Mouse (Mus musculus) hindbrain, embryonic 12.5 days (tissue): Measurements from ENCODE around the gene Txlnb. TPM values are rescaled to one million over a fixed set of nuclear protein-coding genes. Genes with fewer than 3 reads are reported as not detected.
"Not testable (repeated sequence)": the region's sequence is repeated elsewhere in the genome, so short reads cannot be mapped to it uniquely, and the experiment has no call there.

Experiments used
- ATAC-seq: fragments of 200-750 bp; cut with Nextera tagmentation; 2 replicates; pipeline ENCODE4 v1.8.0; 2017; ENCODE audit warnings: moderate TSS enrichment; ENCODE audit not compliant: low FRiP score
- H3K27ac ChIP-seq: fragments of 300-500 bp; sonication (generic); 2 replicates; pipeline ENCODE4 v1.5.1; 2016; ENCODE audit warnings: mild to moderate bottlenecking
- H3K27me3 ChIP-seq: fragments of 300-500 bp; sonication (generic); 2 replicates; pipeline ENCODE4 v1.6.1; 2016; ENCODE audit warnings: mild to moderate bottlenecking
- H3K36me3 ChIP-seq: fragments of 300-500 bp; sonication (generic); 2 replicates; pipeline ENCODE4 v1.6.1; 2016; ENCODE audit warnings: mild to moderate bottlenecking
- H3K4me1 ChIP-seq: fragments of 300-500 bp; sonication (generic); 2 replicates; pipeline ENCODE4 v1.6.1; 2016
- H3K4me2 ChIP-seq: fragments of 300-500 bp; sonication (generic); replicated peaks from 2 replicates; pipeline ENCODE4 v1.6.1; 2016; ENCODE audit warnings: mild to moderate bottlenecking
- H3K4me3 ChIP-seq: fragments of 300-500 bp; sonication (generic); 2 replicates; pipeline ENCODE4 v1.5.1; 2016; ENCODE audit warnings: mild to moderate bottlenecking
- H3K9ac ChIP-seq: fragments of 300-500 bp; sonication (generic); 2 replicates; pipeline ENCODE4 v1.6.1; 2016; ENCODE audit warnings: mild to moderate bottlenecking, moderate library complexity
- H3K9me3 ChIP-seq: fragments of 300-500 bp; sonication (generic); replicated peaks from 2 replicates; pipeline ENCODE4 v1.6.1; 2016; ENCODE audit warnings: mild to moderate bottlenecking
- WGBS: fragments of 180-500 bp; shearing (Covaris S2); methylation state at CpG from one replicate; pipeline ENCODE4 v1.1.7; 2016; 5-methylcytosine and 5-hydroxymethylcytosine counted together
- polyA plus RNA-seq: library from polyadenylated mRNA; unstranded; fragments of >200 nt; fragmentation: Nextera tagmentation; extraction: Ambion mirVana; gene quantifications from 2 replicates; pipeline ENCODE4 v1.2.1, GENCODE M21; 2016

Gene Txlnb
- polyA plus RNA-seq, 1 experiment from 2014 or later, result 4.0 TPM

DNA sequence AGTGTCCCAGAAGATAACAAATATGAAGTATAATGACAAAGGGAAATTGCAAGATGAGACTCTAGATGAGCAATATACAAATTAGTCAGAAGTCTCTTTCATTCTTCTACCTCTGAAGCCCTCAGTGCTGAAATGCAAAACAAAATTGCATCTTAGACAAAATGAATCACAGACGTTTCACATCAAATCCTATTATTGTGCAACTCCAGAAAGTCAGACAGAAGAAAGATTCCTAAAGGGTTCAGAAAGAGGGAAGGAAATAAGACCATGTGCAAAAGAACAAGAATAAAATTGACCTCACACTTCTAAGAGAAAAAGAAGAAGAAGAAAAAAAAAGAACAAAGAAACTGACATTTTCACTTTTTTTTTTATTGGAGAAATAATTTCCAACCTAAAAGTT, 8.1 kb upstream of the Txlnb start:
- H3K4me3 ChIP-seq, result no peak overlapping the region
- H3K9ac ChIP-seq, result no peak overlapping the region
- H3K36me3 ChIP-seq, result no peaks in the 10 kb centered on the region
- no peak overlapping the region for H3K4me2 ChIP-seq
- no peak overlapping the region for H3K27ac ChIP-seq
- H3K4me1 ChIP-seq, result no peaks in the 10 kb centered on the region
- no peaks in the 10 kb centered on the region for H3K27me3 ChIP-seq
- no peak for ATAC-seq
- WGBS, result 85% methylated on average over 1 of the region's 1 CpGs
- H3K9me3 ChIP-seq, result no peaks in the 10 kb centered on the region

GRCm38 (mm10) chr10:17788347-17788746, 7.7 kb upstream of the Txlnb start:
- no peak for ATAC-seq
- H3K27me3 ChIP-seq, result no peaks in the 10 kb centered on the region
- H3K9me3 ChIP-seq, result no peaks in the 10 kb centered on the region
- no peak overlapping the region for H3K27ac ChIP-seq
- WGBS, result 90% methylated on average over 4 of the region's 4 CpGs
- H3K36me3 ChIP-seq, result no peaks in the 10 kb centered on the region
- H3K4me1 ChIP-seq, result no peaks in the 10 kb centered on the region
- no peak overlapping the region for H3K4me3 ChIP-seq
- H3K4me2 ChIP-seq, result no peak overlapping the region
- H3K9ac ChIP-seq, result no peak overlapping the region

DNA sequence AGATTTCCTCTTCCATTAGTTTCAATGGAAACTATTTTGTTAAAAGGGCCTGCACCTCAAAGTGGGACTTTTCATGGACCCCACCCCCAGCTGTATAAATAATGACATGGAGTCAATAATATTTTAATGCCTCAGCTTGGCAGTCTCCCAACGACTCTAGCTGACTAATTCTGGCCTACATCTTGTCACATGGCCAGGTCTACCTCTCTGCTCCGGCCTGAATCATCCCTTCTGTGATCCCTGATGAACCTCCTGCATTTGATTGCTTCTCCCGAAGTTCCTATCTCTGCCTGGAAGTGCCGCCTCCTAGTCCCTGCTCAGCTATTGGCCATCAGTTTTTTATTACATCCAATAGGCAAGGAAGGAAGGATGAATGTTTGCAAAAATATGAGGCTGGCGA, 2.1 kb upstream of the Txlnb start:
- no peak overlapping the region for H3K9ac ChIP-seq
- ATAC-seq, result no peak
- no peaks in the 10 kb centered on the region for H3K36me3 ChIP-seq
- WGBS, result 90% methylated on average over 5 of the region's 5 CpGs
- H3K9me3 ChIP-seq, result no peaks in the 10 kb centered on the region
- H3K4me3 ChIP-seq, result no peak overlapping the region
- H3K4me2 ChIP-seq, result no peak overlapping the region
- no peaks in the 10 kb centered on the region for H3K27me3 ChIP-seq
- no peak overlapping the region for H3K27ac ChIP-seq
- H3K4me1 ChIP-seq, result peaks cover 22% of the 10 kb centered on the region

GRCm38 (mm10) chr10:17794443-17794842, 1.6 kb upstream of the Txlnb start:
- H3K36me3 ChIP-seq, result no peaks in the 10 kb centered on the region
- no peak for ATAC-seq
- no peaks in the 10 kb centered on the region for H3K9me3 ChIP-seq
- 88% methylated on average over 5 of the region's 5 CpGs for WGBS
- H3K27ac ChIP-seq, result no peak overlapping the region
- no peak overlapping the region for H3K4me2 ChIP-seq
- H3K9ac ChIP-seq, result no peak overlapping the region
- no peak overlapping the region for H3K4me3 ChIP-seq
- peaks cover 22% of the 10 kb centered on the region for H3K4me1 ChIP-seq
- no peaks in the 10 kb centered on the region for H3K27me3 ChIP-seq

GRCm38 (mm10) chr10:17795227-17795626, 799 bp upstream of the Txlnb start:
- H3K36me3 ChIP-seq, result no peaks in the 10 kb centered on the region
- H3K4me3 ChIP-seq, result no peak overlapping the region
- H3K9ac ChIP-seq, result no peak overlapping the region
- WGBS, result 84% methylated on average over 4 of the region's 4 CpGs
- no peak for ATAC-seq
- H3K27ac ChIP-seq, result peak overlapping the region; percentile 37
- peaks cover 22% of the 10 kb centered on the region for H3K4me1 ChIP-seq
- H3K4me2 ChIP-seq, result no peak overlapping the region
- no peaks in the 10 kb centered on the region for H3K27me3 ChIP-seq
- H3K9me3 ChIP-seq, result no peaks in the 10 kb centered on the region

DNA sequence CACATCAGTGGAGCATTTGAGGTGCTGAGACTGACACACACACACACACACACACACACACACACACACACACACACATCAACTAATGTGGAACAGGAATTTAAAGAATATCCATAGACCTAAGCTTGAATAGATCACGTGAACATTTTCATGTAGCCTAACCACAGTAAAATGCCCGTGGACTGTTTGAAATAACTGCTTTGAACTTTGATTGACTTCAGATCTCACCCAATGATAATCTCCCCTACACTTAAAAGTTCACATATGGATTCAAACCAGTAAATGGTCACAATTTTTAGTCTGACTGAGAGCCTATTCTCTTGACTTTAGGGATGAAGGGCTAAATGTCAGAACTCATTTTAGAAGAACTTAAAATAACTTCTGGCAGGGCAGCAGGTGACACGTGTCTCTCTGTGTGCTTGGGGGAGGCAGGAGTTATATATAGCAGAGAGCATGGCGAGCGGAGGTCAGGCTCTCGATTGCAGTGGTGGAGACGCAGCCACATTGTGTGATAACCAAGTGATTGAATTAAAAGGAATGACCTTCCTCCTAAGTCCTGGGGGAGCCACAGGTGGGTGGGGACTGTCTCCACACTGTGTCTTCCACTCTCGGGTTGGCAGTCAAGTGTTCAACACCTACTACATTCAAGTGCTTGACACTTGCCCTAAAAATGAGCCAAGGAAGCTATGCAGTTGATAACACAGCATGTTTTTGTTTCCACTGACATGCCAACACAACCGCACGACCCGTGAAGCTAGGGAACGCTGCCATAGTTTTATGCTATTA, 1.0 kb downstream of the Txlnb start:
- H3K27me3 ChIP-seq, result no peaks in the 10 kb centered on the region
- peak overlapping the region; percentile 30 for H3K4me3 ChIP-seq
- peaks cover 22% of the 10 kb centered on the region for H3K4me1 ChIP-seq
- no peaks in the 10 kb centered on the region for H3K9me3 ChIP-seq
- WGBS, result 61% methylated on average over 12 of the region's 12 CpGs
- H3K4me2 ChIP-seq, result peak overlapping the region; percentile 50
- H3K9ac ChIP-seq, result no peak overlapping the region
- ATAC-seq, result no peak
- no peak overlapping the region for H3K27ac ChIP-seq
- H3K36me3 ChIP-seq, result no peaks in the 10 kb centered on the region

DNA sequence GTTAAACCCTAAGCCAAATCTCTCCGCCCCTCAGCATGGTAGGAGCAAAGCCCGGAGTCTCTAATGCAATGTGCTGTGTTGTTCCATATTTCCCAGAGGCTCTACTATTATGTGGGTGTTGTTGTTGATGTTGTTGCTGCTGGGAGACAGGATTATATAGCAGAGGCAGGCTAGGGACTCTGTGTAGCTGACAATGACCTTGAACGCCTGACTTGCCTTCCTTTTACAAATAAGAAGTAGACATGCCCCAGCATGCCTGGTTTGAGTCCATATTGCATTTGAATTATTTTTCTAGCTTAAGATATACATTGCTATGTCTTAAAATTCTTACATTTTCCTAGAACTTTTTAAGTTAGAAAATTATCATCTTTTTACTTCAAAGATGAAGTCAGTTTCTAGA, 1.7 kb downstream of the Txlnb start:
- H3K27ac ChIP-seq, result no peak overlapping the region
- no peaks in the 10 kb centered on the region for H3K27me3 ChIP-seq
- peaks cover 22% of the 10 kb centered on the region for H3K4me1 ChIP-seq
- H3K36me3 ChIP-seq, result no peaks in the 10 kb centered on the region
- H3K9me3 ChIP-seq, result no peaks in the 10 kb centered on the region
- ATAC-seq, result no peak
- H3K4me2 ChIP-seq, result peak overlapping the region; percentile 50; the same call in 1 of the 2 replicates
- H3K9ac ChIP-seq, result no peak overlapping the region
- H3K4me3 ChIP-seq, result no peak overlapping the region
- 83% methylated on average over 3 of the region's 3 CpGs for WGBS

GRCm38 (mm10) chr10:17801788-17802187, 5.8 kb downstream of the Txlnb start:
- no peaks in the 10 kb centered on the region for H3K27me3 ChIP-seq
- H3K4me3 ChIP-seq, result no peak overlapping the region
- H3K27ac ChIP-seq, result no peak overlapping the region
- H3K4me2 ChIP-seq, result no peak overlapping the region
- ATAC-seq, result no peak
- H3K4me1 ChIP-seq, result peaks cover 8% of the 10 kb centered on the region; the same call in 1 of the 2 replicates
- H3K9me3 ChIP-seq, result no peaks in the 10 kb centered on the region
- WGBS, result 84% methylated on average over 2 of the region's 2 CpGs
- no peak overlapping the region for H3K9ac ChIP-seq
- H3K36me3 ChIP-seq, result no peaks in the 10 kb centered on the region

- WGBS, result 88% methylated on average over 1 of the region's 1 CpGs
- H3K4me2 ChIP-seq, result no peak overlapping the region
- no peaks in the 10 kb centered on the region for H3K27me3 ChIP-seq
- ATAC-seq, result no peak
- H3K4me1 ChIP-seq, result no peaks in the 10 kb centered on the region
- no peaks in the 10 kb centered on the region for H3K9me3 ChIP-seq
- peaks cover 8% of the 10 kb centered on the region; the same call in 1 of the 2 replicates for H3K36me3 ChIP-seq
- no peak overlapping the region for H3K27ac ChIP-seq
- no peak overlapping the region for H3K4me3 ChIP-seq
- no peak overlapping the region for H3K9ac ChIP-seq
Observed at GRCm38 (mm10) chr10:17808526-17808925, 12.5 kb downstream of the Txlnb start.

DNA sequence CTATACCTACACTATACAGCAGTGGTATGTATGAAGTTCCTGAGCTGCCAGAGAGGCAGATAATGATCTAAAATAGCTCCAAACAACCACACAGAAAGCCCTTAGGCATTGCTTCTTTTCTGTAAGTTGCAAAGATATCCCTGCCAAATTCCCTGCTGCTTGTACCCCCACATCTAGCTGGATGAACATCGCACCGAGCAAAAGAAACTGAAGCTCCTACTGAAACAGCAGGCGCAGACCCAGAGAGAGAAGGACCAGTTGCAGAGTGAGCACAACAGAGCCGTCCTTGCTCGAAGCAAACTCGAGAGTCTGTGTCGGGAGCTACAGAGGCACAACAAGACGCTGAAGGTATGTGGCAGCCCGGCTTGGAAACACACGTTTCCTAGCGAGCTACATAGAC, 19.0 kb downstream of the Txlnb start:
- 88% methylated on average over 11 of the region's 11 CpGs for WGBS
- Histone ChIP-seq H3K36me3 (peaks cover 16% of the 10 kb centered on the region), H3K4me3 (no peak overlapping the region), H3K9ac (no peak overlapping the region), H3K9me3 (peaks cover 13% of the 10 kb centered on the region), H3K27ac (no peak overlapping the region), H3K4me2 (no peak overlapping the region), H3K27me3 (no peaks in the 10 kb centered on the region), H3K4me1 (no peaks in the 10 kb centered on the region)
- ATAC-seq, result no peak

DNA sequence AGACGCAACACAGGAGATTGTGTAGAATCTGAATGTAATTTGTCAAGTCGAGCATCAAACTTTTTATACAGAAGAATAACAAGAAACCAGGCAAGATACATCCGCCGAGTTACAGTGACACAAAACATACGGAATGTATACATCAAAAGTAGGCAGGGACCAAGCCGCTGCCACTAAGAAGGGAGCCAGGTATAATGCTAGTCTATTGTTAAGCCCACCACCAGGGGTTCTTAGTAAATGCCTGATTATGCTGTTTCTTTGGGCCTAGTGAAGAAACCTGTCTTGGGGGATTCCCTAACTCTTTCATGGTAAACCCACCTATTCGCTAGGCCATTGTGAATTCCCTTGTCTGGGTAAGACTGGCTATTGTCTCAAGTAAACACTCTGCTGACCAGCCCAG, 24.4 kb downstream of the Txlnb start:
- H3K27ac ChIP-seq, H3K4me1 ChIP-seq, H3K4me2 ChIP-seq, H3K9ac ChIP-seq, H3K27me3 ChIP-seq, H3K4me3 ChIP-seq, ATAC-seq: not testable (repeated sequence)
- 92% methylated on average over 7 of the region's 7 CpGs for WGBS
- Histone ChIP-seq H3K36me3 (peaks cover 11% of the 10 kb centered on the region), H3K9me3 (peaks cover 13% of the 10 kb centered on the region)

- peak overlapping the region; percentile 37 for H3K4me2 ChIP-seq
- H3K27ac ChIP-seq, result peak overlapping the region; percentile 25
- 1% methylated on average over 12 of the region's 12 CpGs for WGBS
- no peak overlapping the region for H3K9ac ChIP-seq
- no peaks in the 10 kb centered on the region for H3K9me3 ChIP-seq
- H3K27me3 ChIP-seq, result no peaks in the 10 kb centered on the region
- no peak overlapping the region for H3K4me3 ChIP-seq
- peak; percentile 74 for ATAC-seq
- no peaks in the 10 kb centered on the region for H3K36me3 ChIP-seq
- peaks cover 24% of the 10 kb centered on the region for H3K4me1 ChIP-seq
Observed at GRCm38 (mm10) chr10:17827391-17827790, 31.4 kb downstream of the Txlnb start.

GRCm38 (mm10) chr10:17829205-17829604, 33.2 kb downstream of the Txlnb start:
- Histone ChIP-seq H3K9me3 (no peaks in the 10 kb centered on the region), H3K4me2 (no peak overlapping the region), H3K4me3 (no peak overlapping the region), H3K36me3 (no peaks in the 10 kb centered on the region), H3K9ac (no peak overlapping the region), H3K27me3 (no peaks in the 10 kb centered on the region), H3K27ac (no peak overlapping the region), H3K4me1 (peaks cover 24% of the 10 kb centered on the region)
- WGBS, result 71% methylated on average over 4 of the region's 4 CpGs
- ATAC-seq, result no peak
